Mouse (Mus musculus) v-Abl transformed pro-B cells (cell line): Measurements from ENCODE around the gene Tenm2.

ENCODE experiments used
- in situ Hi-C, 2 experiments: fragments of 400-800 bp; cut with MboI; formaldehyde crosslinking; loops; one replicate each; pipeline ENCODE4 v1.15.1; 2025; ENCODE audit not compliant: unreplicated experiment in 2 of 2

The Tenm2 gene

DNA sequence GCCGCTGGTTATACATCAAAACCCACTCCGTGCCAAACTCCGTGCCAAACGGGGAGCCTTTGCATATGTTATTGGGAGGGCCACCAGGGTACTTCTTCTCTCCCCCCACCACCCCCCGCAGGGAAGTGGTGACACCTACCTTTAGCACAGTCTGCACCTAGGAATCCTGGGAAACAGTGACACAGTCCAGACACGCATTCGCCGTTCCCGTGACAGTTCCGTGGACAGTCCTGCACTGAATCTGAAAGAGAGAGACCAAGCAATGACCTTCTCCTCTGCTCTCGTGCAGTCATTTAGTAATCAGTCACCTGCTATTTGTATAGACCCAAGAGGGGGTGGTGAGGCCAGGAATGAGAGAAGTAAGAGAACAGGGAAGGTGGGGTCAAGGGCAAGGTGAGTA lies 1072.2 kb downstream of the Tenm2 start:
- in situ Hi-C loops, result no loop called here

- in situ Hi-C loops, result no loop called here
Observed at GRCm38 (mm10) chr11:36161765-36162321, 1073.9 kb downstream of the Tenm2 start.

GRCm38 (mm10) chr11:36153450-36153849 lies 1082.3 kb downstream of the Tenm2 start:
- in situ Hi-C loops, result no loop called here

DNA sequence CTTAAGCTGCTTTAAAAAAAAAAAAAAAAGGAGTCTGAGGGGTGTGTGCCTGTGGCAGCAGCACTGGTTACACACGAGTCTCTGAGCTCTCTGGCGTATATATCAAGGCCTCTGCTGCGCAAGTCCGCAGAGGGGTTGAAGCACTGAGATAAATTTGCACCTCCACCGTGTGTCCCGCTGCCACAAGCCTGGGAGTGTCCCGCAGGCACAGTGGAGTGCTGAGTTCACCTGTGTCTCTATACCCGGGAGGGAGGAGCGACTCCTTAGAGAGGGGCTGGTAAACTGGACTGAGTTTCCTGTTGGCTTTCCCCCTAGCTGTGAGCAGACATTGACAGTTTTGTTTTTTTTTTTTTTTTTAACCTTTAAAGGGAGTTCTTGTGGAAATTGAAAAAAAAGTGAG lies 1082.8 kb downstream of the Tenm2 start:
- in situ Hi-C loops, result no loop called here

- in situ Hi-C loops, result no loop called here
Observed at GRCm38 (mm10) chr11:36152226-36152625, 1083.5 kb downstream of the Tenm2 start.

GRCm38 (mm10) chr11:36149092-36149491 lies 1086.7 kb downstream of the Tenm2 start:
- in situ Hi-C loops, result no loop called here

GRCm38 (mm10) chr11:36145057-36145456 lies 1090.7 kb downstream of the Tenm2 start:
- in situ Hi-C loops, result no loop called here

- in situ Hi-C loops, result no loop called here
Observed at GRCm38 (mm10) chr11:36140411-36140810, 1095.4 kb downstream of the Tenm2 start.

GRCm38 (mm10) chr11:36139521-36139920 lies 1096.2 kb downstream of the Tenm2 start:
- in situ Hi-C loops, result no loop called here

GRCm38 (mm10) chr11:36137840-36138239 lies 1097.9 kb downstream of the Tenm2 start:
- in situ Hi-C loops, result no loop called here

DNA sequence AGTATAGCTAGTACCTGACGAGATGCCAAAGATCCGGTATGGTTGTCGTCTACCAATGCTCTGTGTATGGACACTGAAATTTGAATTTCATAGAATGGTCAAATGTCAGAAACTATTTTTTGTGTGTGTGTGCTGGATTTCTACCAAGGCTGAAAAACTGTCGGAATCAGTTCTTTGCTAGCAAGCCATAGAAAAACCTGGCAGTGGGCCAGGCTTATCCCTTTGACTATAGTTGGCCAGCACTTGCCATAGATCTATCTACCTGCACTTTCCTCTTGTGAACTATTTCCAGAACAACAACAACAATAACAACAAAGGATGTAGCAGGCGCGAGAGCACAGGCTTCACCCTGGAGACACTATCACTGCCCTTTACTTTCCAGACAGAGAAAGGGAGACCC lies 1098.5 kb downstream of the Tenm2 start:
- in situ Hi-C loops, result no loop called here

DNA sequence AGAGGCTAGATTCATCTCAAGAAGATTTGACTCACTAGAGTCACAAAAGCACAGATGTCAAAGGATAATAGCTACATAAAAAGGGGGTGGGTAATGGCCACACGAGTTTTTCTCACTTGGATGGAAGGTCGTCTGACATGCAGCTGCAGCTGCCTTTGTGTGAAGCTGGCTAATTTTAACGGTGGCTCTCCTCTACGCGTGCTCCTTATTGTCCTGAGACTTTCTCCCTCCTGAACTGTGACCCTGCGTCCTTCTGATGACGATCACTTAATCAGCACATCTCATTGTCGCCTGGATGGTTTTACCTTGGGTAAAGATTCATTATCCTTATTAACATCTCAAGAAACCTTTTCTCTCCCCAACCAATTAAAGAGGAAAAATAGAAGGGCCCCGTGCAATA lies 1101.1 kb downstream of the Tenm2 start:
- in situ Hi-C loops, result no loop called here

DNA sequence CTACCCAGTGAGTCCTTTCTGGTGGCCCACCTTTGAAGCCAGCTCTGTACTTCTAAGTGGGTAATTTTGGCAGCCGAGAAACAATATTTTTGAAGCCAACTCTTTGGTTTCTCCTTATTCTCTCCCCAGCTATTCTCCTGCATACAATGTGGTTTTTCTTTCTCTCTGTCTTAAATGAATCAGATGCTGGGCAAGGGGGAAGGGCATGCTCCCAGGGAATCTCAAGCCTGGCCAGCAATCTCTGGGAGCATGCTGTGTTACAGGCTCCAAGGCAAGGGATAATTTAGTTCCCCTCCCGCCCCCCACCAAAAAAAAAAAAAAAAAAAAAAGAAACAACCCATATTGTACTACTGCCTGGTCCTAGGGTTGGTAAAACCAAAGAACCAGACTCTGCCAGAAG lies 1112.5 kb downstream of the Tenm2 start:
- in situ Hi-C loops, result no loop called here

- in situ Hi-C loops, result no loop called here
Observed at GRCm38 (mm10) chr11:36121410-36121929, 1114.3 kb downstream of the Tenm2 start.

DNA sequence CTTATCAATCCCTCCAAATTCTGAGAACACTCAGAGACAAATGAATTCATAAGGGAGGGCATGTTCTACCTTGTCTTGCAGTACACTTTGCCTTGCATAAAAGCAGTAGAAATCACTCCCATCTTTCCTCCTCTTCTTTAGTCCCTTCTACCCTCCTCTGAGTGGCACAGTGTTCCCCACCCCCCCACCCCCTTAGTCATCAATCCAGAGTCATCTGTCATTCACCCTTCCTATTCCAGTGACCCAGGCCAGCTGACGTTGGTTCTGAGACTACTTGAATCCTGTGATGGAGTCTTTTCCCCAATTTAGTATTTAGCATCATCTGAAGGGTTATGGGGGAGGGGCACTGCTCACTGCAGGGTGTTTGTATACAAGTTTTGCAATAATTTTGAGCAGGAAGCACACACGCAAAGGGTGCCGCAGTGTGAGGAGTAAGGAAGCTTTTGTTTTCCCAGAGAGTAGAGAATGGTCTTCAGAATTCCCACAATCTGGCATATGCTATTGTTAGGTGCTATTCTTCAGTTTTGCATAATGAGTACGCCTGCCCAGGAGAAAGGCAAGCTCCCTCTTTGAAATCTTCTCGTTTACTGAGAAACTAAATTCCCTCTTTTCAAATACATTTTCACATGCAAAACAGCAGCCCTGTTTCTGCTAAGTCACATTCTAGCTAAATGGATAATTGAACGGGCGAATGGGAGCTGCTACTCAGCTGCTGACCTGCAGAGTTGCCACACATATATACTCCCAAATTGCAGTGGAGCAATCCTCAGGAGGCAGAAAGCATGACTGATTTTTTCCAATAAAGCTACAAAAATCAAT lies 1115.0 kb downstream of the Tenm2 start:
- in situ Hi-C loops, result no loop called here

GRCm38 (mm10) chr11:36113326-36113725 lies 1122.4 kb downstream of the Tenm2 start:
- in situ Hi-C loops, result no loop called here

GRCm38 (mm10) chr11:36108970-36109731 lies 1126.6 kb downstream of the Tenm2 start:
- in situ Hi-C loops, result no loop called here

DNA sequence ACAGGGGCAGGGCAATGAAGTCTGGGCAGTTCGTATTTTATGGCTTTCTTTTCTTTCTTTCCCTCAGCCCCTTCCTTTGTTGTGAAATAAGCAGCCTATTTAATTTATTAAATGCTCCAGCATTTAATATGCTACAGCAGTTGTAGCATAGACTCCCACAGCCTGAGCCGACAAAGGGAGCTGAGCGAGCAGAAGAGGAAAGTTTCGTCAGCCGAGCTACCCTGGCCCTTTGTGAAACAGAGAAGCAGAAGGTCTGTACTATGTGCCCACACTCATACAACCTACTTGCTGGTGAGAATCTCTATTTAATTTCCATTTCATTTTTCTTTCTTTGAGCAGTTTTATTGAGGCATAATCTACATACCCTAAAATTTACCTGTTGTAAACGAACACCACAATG lies 1127.9 kb downstream of the Tenm2 start:
- in situ Hi-C loops, result no loop called here

DNA sequence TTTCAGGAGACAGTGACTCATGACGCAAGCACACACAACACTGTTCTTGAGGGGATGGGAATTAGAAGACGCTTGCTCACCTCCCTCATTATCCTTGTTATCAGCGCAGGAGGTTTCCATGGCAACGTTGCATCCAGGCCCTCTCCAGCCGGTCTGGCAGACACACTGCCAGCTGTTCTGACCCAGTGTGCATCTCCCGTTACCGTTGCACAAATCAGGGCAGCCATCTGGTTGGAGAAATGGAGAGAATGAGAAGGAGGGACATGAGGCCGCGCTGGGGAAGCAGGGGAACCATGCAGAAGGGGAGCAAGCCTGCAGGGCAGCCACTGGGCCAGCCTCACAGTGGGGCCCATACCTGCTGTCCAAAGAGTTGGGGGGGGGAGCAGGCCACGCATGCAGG lies 1129.1 kb downstream of the Tenm2 start:
- in situ Hi-C loops, result no loop called here

GRCm38 (mm10) chr11:36103556-36103955 lies 1132.2 kb downstream of the Tenm2 start:
- in situ Hi-C loops, result no loop called here

DNA sequence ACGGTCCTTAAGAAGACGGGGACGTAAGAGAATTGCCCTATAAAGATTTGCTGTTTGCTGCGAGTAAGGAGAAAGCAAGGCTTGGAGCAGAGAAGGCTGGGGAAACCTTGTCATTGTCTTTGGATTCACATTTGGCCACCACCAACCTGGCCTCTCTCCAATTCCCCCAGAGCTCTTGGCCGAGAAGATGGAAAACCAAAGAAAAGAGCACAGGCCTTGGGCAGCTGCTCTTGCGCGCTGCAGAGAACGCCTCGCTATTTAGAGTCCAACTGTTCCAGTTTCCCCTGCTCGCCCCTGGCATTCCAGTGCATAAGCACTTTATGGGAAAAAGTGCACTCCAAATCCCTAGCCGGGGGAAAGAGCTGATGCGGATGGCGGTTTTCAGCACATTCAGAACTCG lies 1139.5 kb downstream of the Tenm2 start:
- in situ Hi-C loops, result no loop called here
